Mouse (Mus musculus) common myeloid progenitor, adult 5-6 weeks (primary cell): ENCODE data around the gene Apod. TPM values are rescaled to one million over a fixed set of nuclear protein-coding genes. Genes with fewer than 3 reads are reported as not detected.
"Not testable (repeated sequence)": the region's sequence is repeated elsewhere in the genome, so short reads cannot be mapped to it uniquely, and the experiment has no call there.

ENCODE experiments used
- ATAC-seq: replicated peaks from 2 replicates; pipeline ENCODE4 v1.8.0; 2016; ENCODE audit warnings: low read depth, mild to moderate bottlenecking, moderate TSS enrichment, inconsistent platforms; ENCODE audit not compliant: poor library complexity, severe bottlenecking
- total RNA-seq: library from RNA; stranded (forward); fragments of 200-1000, 187-1606 nt; gene quantifications from 2 replicates; pipeline ENCODE4 v1.2.3, GENCODE M21; 2017

Apod gene
- total RNA-seq = not detected in 2 replicates

GRCm38 (mm10) chr16:31314497-31315233, at the start of gene Apod:
Gene Apod, minus strand, starts transcription at chr16:31314808.
- no peak for ATAC-seq

DNA sequence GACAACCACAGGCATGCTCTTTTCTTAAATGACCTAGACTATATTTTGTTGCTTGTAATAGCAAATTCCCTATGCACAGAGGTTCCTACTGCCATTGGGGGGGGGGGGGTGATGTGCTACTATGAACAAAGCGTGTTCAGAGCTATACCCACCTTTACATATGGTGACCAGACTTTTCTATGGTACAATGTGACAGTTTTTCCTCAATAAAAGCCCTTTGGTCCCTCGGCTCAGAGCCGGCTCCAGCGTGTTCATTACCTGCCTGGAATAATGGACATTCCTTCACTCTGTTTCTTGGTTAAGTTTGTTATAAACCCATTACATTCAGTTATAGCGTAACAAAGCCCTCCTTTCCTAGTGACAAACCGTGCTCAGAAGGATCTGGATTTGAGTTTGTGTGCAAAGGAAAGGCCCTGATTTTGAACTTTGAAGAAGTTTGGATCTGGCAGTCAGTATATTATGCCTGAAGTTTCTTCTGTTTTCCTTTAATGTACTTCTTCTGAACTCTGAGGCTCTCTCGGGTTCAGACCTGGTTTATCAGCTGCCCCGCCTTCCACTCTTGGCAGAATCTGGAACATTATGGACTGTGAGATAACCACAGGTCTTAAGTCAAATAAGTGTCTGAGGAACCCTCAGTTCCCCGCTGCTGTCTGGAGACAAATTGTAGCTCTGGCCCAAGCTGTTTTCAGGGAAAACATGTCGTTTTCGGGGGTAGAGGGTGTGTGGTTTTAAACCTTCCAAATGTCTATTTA, 49.3 kb upstream of the Apod start:
- ATAC-seq = peak; percentile 48; the same call in 1 of the 2 replicates

GRCm38 (mm10) chr16:31359542-31359941, 44.9 kb upstream of the Apod start:
- ATAC-seq = no peak

- no peak for ATAC-seq
Observed at GRCm38 (mm10) chr16:31358991-31359390, 44.4 kb upstream of the Apod start.

GRCm38 (mm10) chr16:31358576-31358975, 44.0 kb upstream of the Apod start:
- peak; percentile 41; the same call in 1 of the 2 replicates for ATAC-seq

DNA sequence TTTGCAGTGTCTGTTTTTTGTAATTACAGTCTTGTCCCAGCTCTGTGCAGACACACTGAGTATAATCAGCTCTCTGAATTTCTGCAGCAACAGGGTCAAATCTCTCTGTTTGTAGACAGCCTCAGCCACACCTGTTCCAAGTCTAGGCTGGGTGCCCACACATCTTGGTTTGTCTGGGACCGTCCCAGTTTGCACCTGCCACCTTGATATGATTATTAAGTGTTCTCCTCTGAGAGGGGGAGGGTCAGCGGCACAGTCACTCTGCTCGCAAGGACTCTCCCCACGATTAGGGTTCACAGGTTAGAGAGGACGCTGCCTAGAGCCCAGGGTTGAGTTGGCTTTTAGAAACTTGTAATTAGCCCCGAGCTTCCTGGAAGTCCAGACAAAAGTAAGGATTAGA, 41.3 kb upstream of the Apod start:
- ATAC-seq = no peak

GRCm38 (mm10) chr16:31354341-31355329, 40.0 kb upstream of the Apod start:
- ATAC-seq = peak; percentile 75

DNA sequence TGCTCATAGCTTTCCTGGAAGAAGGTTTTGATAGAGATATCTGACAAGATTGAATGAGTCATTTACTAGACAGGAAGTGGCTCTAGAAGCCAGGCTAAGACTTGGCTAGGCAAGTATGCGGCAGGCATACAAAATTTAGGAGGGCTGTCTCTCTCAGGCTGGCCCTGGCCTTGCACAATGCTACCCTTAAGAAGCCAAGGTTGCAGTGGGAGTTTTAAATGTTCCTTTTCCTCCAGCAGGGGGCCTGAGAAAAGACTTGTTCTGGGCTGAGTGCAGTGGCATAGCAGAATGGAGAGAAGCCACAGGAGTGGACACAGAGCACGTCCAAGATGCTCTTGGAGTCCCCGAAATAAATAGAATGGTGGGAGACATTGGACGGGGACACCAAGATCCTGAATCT, 38.4 kb upstream of the Apod start:
- ATAC-seq = peak; percentile 70

GRCm38 (mm10) chr16:31347581-31347980, 33.0 kb upstream of the Apod start:
- peak; percentile 54; the same call in 1 of the 2 replicates for ATAC-seq

DNA sequence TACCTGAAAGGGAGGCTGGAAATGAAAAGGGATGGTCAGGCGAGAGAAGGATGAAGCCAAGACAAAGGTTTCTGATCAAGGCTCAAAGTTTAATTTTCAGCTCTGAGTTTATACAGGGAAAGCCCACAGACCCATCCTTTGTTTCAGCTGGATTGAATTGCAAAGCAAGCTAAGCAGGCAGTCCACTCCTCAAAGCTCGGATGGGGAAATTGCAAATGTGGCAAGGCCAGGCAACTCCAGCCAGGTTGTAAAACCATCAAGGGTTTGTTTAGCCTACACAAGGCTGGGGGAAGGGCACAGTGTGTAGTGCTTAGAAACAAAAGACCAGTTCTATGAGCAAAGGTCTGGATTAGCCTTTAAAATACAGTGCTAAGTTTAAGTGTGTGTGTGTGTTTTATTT, 28.4 kb upstream of the Apod start:
- ATAC-seq = no peak

DNA sequence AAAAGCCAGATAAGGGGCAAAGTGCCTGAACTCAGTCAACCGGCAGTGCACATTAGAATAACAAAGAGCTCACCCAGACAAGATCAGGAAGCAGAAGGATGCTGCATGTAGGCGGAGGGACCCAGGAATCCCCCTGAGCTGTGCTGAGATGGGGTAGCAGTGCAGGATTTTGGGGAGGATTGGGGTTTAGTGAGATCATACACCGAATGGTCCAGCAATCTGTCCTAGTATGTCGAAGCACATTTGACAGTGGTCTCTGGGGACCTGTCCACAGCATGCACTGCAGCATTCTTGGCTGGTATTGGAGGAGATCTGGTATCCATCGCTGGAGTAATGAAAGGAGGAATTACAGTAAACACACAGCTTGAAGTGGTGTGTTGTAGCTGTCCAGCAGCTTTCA, 27.9 kb upstream of the Apod start:
- ATAC-seq = no peak

DNA sequence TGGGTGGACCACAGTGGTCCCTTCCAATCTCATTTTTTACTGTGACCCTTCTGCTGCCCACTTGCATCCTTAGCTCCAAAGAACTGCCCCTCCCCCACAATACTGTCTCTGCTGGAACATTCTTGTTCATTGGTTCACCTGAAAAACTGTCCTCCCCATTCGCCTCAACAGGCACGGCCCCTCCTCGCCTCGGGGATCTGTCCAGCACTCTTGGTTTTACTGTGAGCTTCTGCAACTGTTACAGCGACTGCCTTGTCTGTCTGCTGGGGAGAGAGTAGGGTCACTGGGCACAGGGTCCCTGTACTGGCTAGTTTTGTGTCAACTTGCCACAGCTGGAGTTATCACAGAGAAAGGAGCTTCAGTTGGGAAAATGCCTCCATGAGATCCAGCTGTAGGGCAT, 24.7 kb upstream of the Apod start:
- ATAC-seq = no peak

DNA sequence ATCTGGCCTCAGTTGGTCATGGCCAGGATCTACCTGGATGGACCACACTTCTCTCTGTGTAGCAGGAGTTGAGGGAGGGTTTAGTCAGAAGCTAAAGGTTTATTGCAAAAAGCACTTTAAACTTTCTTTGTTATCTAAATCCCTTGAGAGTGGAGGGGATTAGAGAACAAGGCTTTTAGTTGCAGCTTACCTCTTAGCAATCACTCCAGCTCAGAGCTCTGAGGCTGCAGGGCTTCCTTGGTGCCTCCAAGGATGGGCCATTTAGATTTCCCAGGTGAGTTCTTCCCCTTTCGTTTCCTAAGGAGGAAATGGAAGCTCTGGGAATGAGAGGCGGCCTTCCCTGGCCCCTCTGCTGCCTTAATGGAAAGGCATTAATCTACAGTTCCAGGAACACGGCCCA, 23.3 kb upstream of the Apod start:
- ATAC-seq = no peak

DNA sequence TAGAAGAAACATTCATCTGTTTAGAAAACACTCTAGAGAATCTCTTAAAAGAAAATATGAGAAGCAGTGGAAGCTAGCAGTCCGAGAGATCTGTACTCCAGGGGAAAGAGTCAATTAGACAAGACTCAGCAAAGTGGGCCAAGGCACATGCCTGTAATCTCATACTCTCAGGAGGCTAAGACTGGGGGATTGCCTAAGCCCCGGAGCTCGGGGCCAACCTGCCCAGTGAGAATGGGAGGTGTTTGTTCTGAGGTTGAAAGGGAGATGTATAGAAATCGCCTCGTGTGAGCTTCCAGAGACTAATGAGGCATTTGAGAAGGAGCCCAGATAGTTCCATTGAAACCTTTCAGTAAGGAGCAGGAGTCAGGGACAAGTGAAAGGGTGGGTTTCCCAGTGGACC, 20.2 kb upstream of the Apod start:
- no peak for ATAC-seq

DNA sequence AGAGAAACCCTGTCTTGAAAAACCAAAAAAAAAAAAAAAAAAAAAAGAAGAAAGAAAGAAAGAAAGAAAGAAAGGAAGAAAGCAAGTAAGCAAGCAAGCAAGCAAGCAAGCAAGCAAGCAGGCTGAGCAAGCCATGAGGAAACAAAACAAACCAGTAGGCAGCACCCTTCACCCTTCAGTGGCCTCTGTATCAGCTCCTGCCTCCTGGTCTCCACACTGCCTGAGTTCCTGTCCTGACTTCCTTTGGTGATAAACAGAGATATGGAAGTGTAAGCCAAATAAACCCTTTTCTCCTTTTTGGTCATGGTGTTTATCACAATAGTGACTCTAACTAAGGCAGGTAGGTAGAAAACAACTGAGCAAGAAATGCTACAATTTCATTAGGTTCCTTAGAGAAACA, 18.0 kb upstream of the Apod start:
- no peak for ATAC-seq

- not testable (repeated sequence) for ATAC-seq
Observed at GRCm38 (mm10) chr16:31330970-31331369, 16.4 kb upstream of the Apod start.

- ATAC-seq = no peak
Observed at GRCm38 (mm10) chr16:31329668-31330067, 15.1 kb upstream of the Apod start.

DNA sequence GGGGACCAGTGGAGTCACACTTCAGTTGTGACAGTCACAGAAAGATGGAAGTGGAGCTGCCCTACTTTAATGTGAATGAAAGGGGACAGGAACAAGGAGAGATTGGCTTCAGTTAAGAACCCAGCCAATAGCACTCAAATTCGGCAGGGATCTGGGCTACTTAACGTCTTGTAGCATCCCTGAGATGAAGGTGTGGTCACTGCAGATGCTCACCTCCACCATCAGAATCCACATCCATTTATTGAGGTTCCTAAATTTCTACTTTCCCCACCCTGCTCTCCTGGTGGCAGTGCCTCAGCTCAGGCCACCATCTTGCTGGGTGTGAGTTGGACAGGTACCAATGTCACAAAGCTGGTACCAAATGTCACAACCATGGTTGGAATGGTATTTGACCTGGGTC, 13.3 kb upstream of the Apod start:
- no peak for ATAC-seq

DNA sequence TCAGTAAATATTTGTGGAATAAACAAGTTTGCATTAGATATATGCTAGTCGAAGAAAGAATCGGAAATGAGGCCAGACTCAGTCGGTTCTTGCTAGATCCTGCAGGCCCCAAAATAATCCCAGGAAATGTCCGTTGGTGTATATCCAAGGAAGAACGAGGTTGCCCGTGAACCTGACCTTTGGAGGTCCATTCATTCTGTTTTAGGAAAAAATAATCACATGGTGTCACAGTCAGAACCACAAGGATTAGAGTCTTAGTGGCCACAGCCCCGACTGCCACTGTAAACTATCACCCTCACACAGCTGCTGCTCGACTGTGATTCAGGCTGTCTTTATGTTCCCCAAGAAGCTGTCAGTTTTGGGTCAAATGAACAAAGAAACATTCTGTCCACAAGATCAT, 12.8 kb upstream of the Apod start:
- ATAC-seq = no peak

- no peak for ATAC-seq
Observed at GRCm38 (mm10) chr16:31326679-31327078, 12.1 kb upstream of the Apod start.
